Mouse (Mus musculus) gastrocnemius, postnatal 4 days (tissue): ENCODE results near the gene Slc15a5. TPM values are rescaled to one million over a fixed set of nuclear protein-coding genes. Genes with fewer than 3 reads are reported as not detected.

Source experiments
- DNase-seq, 2 experiments: peaks; one replicate each; pipeline ENCODE4 v3.0.0; 2021 to 2022; ENCODE audit warnings: low spot score in 2 of 2, mixed read lengths in 2 of 2
- total RNA-seq, 2 experiments: library from RNA; stranded (reverse); gene quantifications; 2 replicates each; pipeline ENCODE4 v1.2.3; 2021

Slc15a5 gene
- total RNA-seq, 2 experiments from 2014 or later, result not detected

- DNase-seq, result no peak
Observed at GRCm38 (mm10) chr6:137963703-137964102, 116.0 kb downstream of the Slc15a5 start.

- DNase-seq, result no peak
Observed at GRCm38 (mm10) chr6:137962836-137963235, 116.9 kb downstream of the Slc15a5 start.

GRCm38 (mm10) chr6:137960023-137960778 lies 119.5 kb downstream of the Slc15a5 start:
- no peak for DNase-seq

GRCm38 (mm10) chr6:137957630-137958029 lies 122.1 kb downstream of the Slc15a5 start:
- no peak for DNase-seq

GRCm38 (mm10) chr6:137956783-137957429 lies 122.8 kb downstream of the Slc15a5 start:
- DNase-seq, result no peak

- DNase-seq, result no peak
Observed at GRCm38 (mm10) chr6:137946520-137946919, 133.2 kb downstream of the Slc15a5 start.

GRCm38 (mm10) chr6:137940374-137941218 lies 139.1 kb downstream of the Slc15a5 start:
- DNase-seq, result no peak

- DNase-seq, result no peak
Observed at GRCm38 (mm10) chr6:137937541-137937940, 142.2 kb downstream of the Slc15a5 start.

GRCm38 (mm10) chr6:137936268-137936667 lies 143.4 kb downstream of the Slc15a5 start:
- DNase-seq, result no peak

- no peak for DNase-seq
Observed at GRCm38 (mm10) chr6:137935857-137936256, 143.9 kb downstream of the Slc15a5 start.

GRCm38 (mm10) chr6:137935341-137935740 lies 144.4 kb downstream of the Slc15a5 start:
- peak in 1 of 2 experiments; percentile 12 for DNase-seq

GRCm38 (mm10) chr6:137934545-137935298 lies 145.0 kb downstream of the Slc15a5 start:
- DNase-seq, result no peak

Other genes with a start within 250 kb of the Slc15a5 start
- 10 to 100 TPM; 31.8 to 43.9 TPM for gene Mgst1, start 60.4 kb upstream of the Slc15a5 start, total RNA-seq